7 mouse cellular contexts compared by ENCODE assay signal in genomic region chr6:127148526-127149302, GRCm38 (mm10). TPM values are rescaled to one million over a fixed set of nuclear protein-coding genes. Genes with fewer than 3 reads are reported as not detected.
DNase-seq lines count a peak whose midpoint lies in the region; ATAC-seq and TF ChIP-seq lines count a peak whose summit lies in the region.

No protein-coding gene starts in this region.

- no peaks in the 10 kb centered on the region for H3K36me3 ChIP-seq in thymus, adult 2 months (ENCODE audit: control insufficient read depth, insufficient read depth, low read length)
- peaks cover 45% of the 10 kb centered on the region for H3K36me3 ChIP-seq in embryonic facial prominence, embryonic 10.5 days (replicated peaks)
- no peaks in the 10 kb centered on the region for H3K36me3 ChIP-seq in hindbrain, embryonic 12.5 days
- peaks cover 4% of the 10 kb centered on the region; the same call in 1 of the 2 replicates for H3K36me3 ChIP-seq in lung, embryonic 15.5 days
- peaks cover 29% of the 10 kb centered on the region for H3K36me3 ChIP-seq in stomach, embryonic 14.5 days (ENCODE audit: control insufficient read depth, insufficient read depth, low read length)

- H3K4me2 ChIP-seq in hindbrain, embryonic 12.5 days (replicated peaks), result peak overlapping the region; percentile 89
- peak overlapping the region; percentile 93 for H3K4me2 ChIP-seq in lung, embryonic 15.5 days
- peak overlapping the region; percentile 88 for H3K4me2 ChIP-seq in stomach, embryonic 14.5 days (replicated peaks; ENCODE audit: low read depth, low read length)

- no peak for TF ChIP-seq POLR2A in thymus, adult 2 months (IDR thresholded peaks at IDR 0.05; ENCODE audit: control insufficient read depth, extremely low read depth, insufficient read depth, low read length, poor library complexity)

- H3K9me3 ChIP-seq in embryonic facial prominence, embryonic 10.5 days, result no peaks in the 10 kb centered on the region
- no peaks in the 10 kb centered on the region for H3K9me3 ChIP-seq in hindbrain, embryonic 12.5 days (replicated peaks)
- H3K9me3 ChIP-seq in lung, embryonic 15.5 days, result no peaks in the 10 kb centered on the region
- no peaks in the 10 kb centered on the region for H3K9me3 ChIP-seq in stomach, embryonic 14.5 days (ENCODE audit: control insufficient read depth, low read depth, low read length)

- H3K27ac ChIP-seq in thymus, adult 2 months (ENCODE audit: control insufficient read depth, insufficient read depth, low read length), result peak overlapping the region; percentile 75; the same call in 1 of the 2 replicates
- H3K27ac ChIP-seq in embryonic facial prominence, embryonic 10.5 days (replicated peaks), result peak overlapping the region; percentile 96
- H3K27ac ChIP-seq in hindbrain, embryonic 12.5 days, result no peak overlapping the region
- H3K27ac ChIP-seq in lung, embryonic 15.5 days, result no peak overlapping the region
- peak overlapping the region; percentile 90 for H3K27ac ChIP-seq in stomach, embryonic 14.5 days (ENCODE audit: low read length)

- no peak for TF ChIP-seq CTCF in thymus, adult 2 months (IDR thresholded peaks at IDR 0.05; ENCODE audit: borderline replicate concordance, control insufficient read depth, extremely low read depth, insufficient read depth, low read length, poor library complexity)

- H3K9ac ChIP-seq in hindbrain, embryonic 12.5 days, result peak overlapping the region; percentile 79
- H3K9ac ChIP-seq in lung, embryonic 15.5 days, result peak overlapping the region; percentile 75
- peak overlapping the region; percentile 89 for H3K9ac ChIP-seq in stomach, embryonic 14.5 days (replicated peaks; ENCODE audit: low read depth, low read length)

- H3K4me3 ChIP-seq in thymus, adult 2 months (ENCODE audit: control insufficient read depth, insufficient read depth, low read length), result peak overlapping the region; percentile 76
- peak overlapping the region; percentile 90 for H3K4me3 ChIP-seq in embryonic facial prominence, embryonic 10.5 days
- H3K4me3 ChIP-seq in hindbrain, embryonic 12.5 days, result peak overlapping the region; percentile 60
- H3K4me3 ChIP-seq in lung, embryonic 15.5 days, result peak overlapping the region; percentile 72
- peak overlapping the region; percentile 89 for H3K4me3 ChIP-seq in stomach, embryonic 14.5 days (ENCODE audit: low read depth, low read length)

- no peak for ATAC-seq in hindbrain, embryonic 12.5 days (ENCODE audit: low FRiP score)
- no peak for ATAC-seq in lung, embryonic 15.5 days (ENCODE audit: borderline replicate concordance, extremely low read depth, low FRiP score, low TSS enrichment)
- ATAC-seq in stomach, embryonic 14.5 days (ENCODE audit: insufficient number of reproducible peaks, insufficient read depth, low FRiP score, low read depth), result no peak

- no peak for DNase-seq in thymus, adult 2 months
- no peak for DNase-seq in thymus, postnatal 0 days (ENCODE audit: low spot score)
- peak; percentile 62 for DNase-seq in embryonic facial prominence, embryonic 10.5 days (ENCODE audit: low spot score)
- DNase-seq in thymus, postnatal 25 days, result no peak

- WGBS in thymus, adult 2 months, result 25% methylated on average over 20 of the region's 20 CpGs
- 4% methylated on average over 20 of the region's 20 CpGs for WGBS in embryonic facial prominence, embryonic 10.5 days
- WGBS in hindbrain, embryonic 12.5 days, result 2% methylated on average over 20 of the region's 20 CpGs
- 9% methylated on average over 20 of the region's 20 CpGs for WGBS in lung, embryonic 15.5 days
- WGBS in stomach, embryonic 14.5 days, result 5% methylated on average over 20 of the region's 20 CpGs

- peaks cover 32% of the 10 kb centered on the region for H3K4me1 ChIP-seq in thymus, adult 2 months (replicated peaks; ENCODE audit: control insufficient read depth, insufficient read depth, low read length)
- peaks cover 73% of the 10 kb centered on the region for H3K4me1 ChIP-seq in embryonic facial prominence, embryonic 10.5 days
- peaks cover 47% of the 10 kb centered on the region for H3K4me1 ChIP-seq in hindbrain, embryonic 12.5 days
- peaks cover 65% of the 10 kb centered on the region for H3K4me1 ChIP-seq in lung, embryonic 15.5 days
- H3K4me1 ChIP-seq in stomach, embryonic 14.5 days (ENCODE audit: control insufficient read depth, insufficient read depth, low read length), result peaks cover 48% of the 10 kb centered on the region

- H3K27me3 ChIP-seq in thymus, adult 2 months (ENCODE audit: control insufficient read depth, insufficient read depth, low read length), result peaks cover 7% of the 10 kb centered on the region; the same call in 1 of the 2 replicates
- H3K27me3 ChIP-seq in embryonic facial prominence, embryonic 10.5 days (replicated peaks; ENCODE audit: low read depth, poor library complexity, severe bottlenecking), result peaks cover 6% of the 10 kb centered on the region
- peaks cover 42% of the 10 kb centered on the region for H3K27me3 ChIP-seq in hindbrain, embryonic 12.5 days
- H3K27me3 ChIP-seq in lung, embryonic 15.5 days, result no peaks in the 10 kb centered on the region
- H3K27me3 ChIP-seq in stomach, embryonic 14.5 days (ENCODE audit: control insufficient read depth, insufficient read depth, low read length), result no peaks in the 10 kb centered on the region

RNA-seq across cellular contexts. Expression of gene Ccnd2, which starts 3.3 kb away (rescaled TPM):
- polyA plus RNA-seq in thymus, adult 2 months (2012; rRNA removed), result 73.0 and 74.1 TPM in 2 replicates
- 279 and 280 TPM in 2 replicates for polyA plus RNA-seq in thymus, postnatal 0 days (2015; fragmentation: Nextera tagmentation; extraction: Ambion mirVana)
- 1,002 and 1,039 TPM in 2 replicates for polyA plus RNA-seq in embryonic facial prominence, embryonic 10.5 days (2016; fragmentation: Nextera tagmentation; extraction: Ambion mirVana)
- polyA plus RNA-seq in hindbrain, embryonic 12.5 days (2016; fragmentation: Nextera tagmentation; extraction: Ambion mirVana), result 565 and 605 TPM in 2 replicates
- 599 and 663 TPM in 2 replicates for polyA plus RNA-seq in lung, embryonic 15.5 days (2015; fragmentation: Nextera tagmentation; extraction: Ambion mirVana)
- polyA plus RNA-seq in stomach, embryonic 14.5 days (2014; fragmentation: Nextera tagmentation; extraction: Ambion mirVana), result 1,255 and 1,268 TPM in 2 replicates

RNA-seq across cellular contexts. Expression of gene Tigar, which starts 39.4 kb away (rescaled TPM):
- polyA plus RNA-seq in thymus, adult 2 months (2012; rRNA removed), result 1.8 and 2.4 TPM in 2 replicates
- 3.0 and 3.2 TPM in 2 replicates for polyA plus RNA-seq in thymus, postnatal 0 days (2015; fragmentation: Nextera tagmentation; extraction: Ambion mirVana)
- 5.7 and 7.2 TPM in 2 replicates for polyA plus RNA-seq in embryonic facial prominence, embryonic 10.5 days (2016; fragmentation: Nextera tagmentation; extraction: Ambion mirVana)
- polyA plus RNA-seq in hindbrain, embryonic 12.5 days (2016; fragmentation: Nextera tagmentation; extraction: Ambion mirVana), result 8.3 and 9.5 TPM in 2 replicates
- 3.2 and 3.7 TPM in 2 replicates for polyA plus RNA-seq in lung, embryonic 15.5 days (2015; fragmentation: Nextera tagmentation; extraction: Ambion mirVana)
- polyA plus RNA-seq in stomach, embryonic 14.5 days (2014; fragmentation: Nextera tagmentation; extraction: Ambion mirVana), result 3.4 and 3.8 TPM in 2 replicates

Comparison
In these comparisons a context has a peak if more than half of its experiments do, and no peak if none do; other contexts are left out.
1. H3K27ac ChIP-seq: peak in thymus, adult 2 months (single experiment), embryonic facial prominence, embryonic 10.5 days (single experiment) and stomach, embryonic 14.5 days (single experiment); none in hindbrain, embryonic 12.5 days (single experiment) and lung, embryonic 15.5 days (single experiment).
2. Peak in every context shown above with its lines, with median percentiles within 50 percentile points of each other: H3K4me3 ChIP-seq, H3K4me2 ChIP-seq and H3K9ac ChIP-seq.